Comparison of ENCODE assay signal across 8 mouse cellular contexts in the genomic region with DNA sequence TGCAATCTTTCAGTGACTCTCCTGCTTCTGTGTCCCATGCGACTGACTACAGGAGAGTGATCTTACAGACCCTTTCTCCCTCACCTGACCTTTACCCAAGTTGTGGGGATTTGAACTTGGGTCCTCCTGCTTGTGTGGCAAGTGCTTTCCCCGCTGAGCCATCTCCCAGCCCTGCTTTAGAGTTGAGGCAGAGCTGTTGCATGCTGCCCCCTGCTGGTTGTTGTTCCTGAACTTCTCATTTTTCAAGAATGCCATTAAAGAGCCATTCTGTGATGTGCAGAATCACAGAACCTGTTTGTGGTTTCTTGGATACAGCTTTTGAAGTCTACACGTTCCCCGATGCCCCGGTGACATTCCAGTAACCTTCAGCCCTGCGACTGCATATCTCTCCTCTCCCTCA.
DNase-seq lines count a peak whose midpoint lies in the region; ATAC-seq and TF ChIP-seq lines count a peak whose summit lies in the region.

No protein-coding gene starts in this region.

- no peak overlapping the region for H3K4me3 ChIP-seq in forebrain, embryonic 14.5 days (ENCODE audit: low read depth, low read length)
- no peak overlapping the region for H3K4me3 ChIP-seq in forebrain, embryonic 16.5 days (replicated peaks; ENCODE audit: low read length)
- H3K4me3 ChIP-seq in liver, adult 2 months (ENCODE audit: insufficient read depth, low read depth, low read length), result no peak overlapping the region
- no peak overlapping the region for H3K4me3 ChIP-seq in liver, embryonic 12.5 days

- H3K27ac ChIP-seq in forebrain, embryonic 14.5 days (ENCODE audit: low read depth, low read length), result no peak overlapping the region
- no peak overlapping the region for H3K27ac ChIP-seq in forebrain, embryonic 16.5 days (ENCODE audit: low read length)
- H3K27ac ChIP-seq in liver, adult 2 months (replicated peaks; ENCODE audit: insufficient read depth, low read depth, low read length), result no peak overlapping the region
- H3K27ac ChIP-seq in liver, embryonic 12.5 days, result no peak overlapping the region

- no peaks in the 10 kb centered on the region for H3K36me3 ChIP-seq in forebrain, embryonic 14.5 days (ENCODE audit: control insufficient read depth, insufficient read depth, low read length)
- H3K36me3 ChIP-seq in forebrain, embryonic 16.5 days (ENCODE audit: control insufficient read depth, insufficient read depth), result no peaks in the 10 kb centered on the region
- no peaks in the 10 kb centered on the region for H3K36me3 ChIP-seq in liver, adult 2 months (ENCODE audit: control insufficient read depth, insufficient read depth, low read length)
- H3K36me3 ChIP-seq in liver, embryonic 12.5 days, result no peaks in the 10 kb centered on the region

- H3K4me1 ChIP-seq in forebrain, embryonic 14.5 days (ENCODE audit: control insufficient read depth, insufficient read depth, low read length), result peaks cover 13% of the 10 kb centered on the region
- H3K4me1 ChIP-seq in forebrain, embryonic 16.5 days (replicated peaks; ENCODE audit: control insufficient read depth, insufficient read depth, low read length), result peaks cover 11% of the 10 kb centered on the region
- no peaks in the 10 kb centered on the region for H3K4me1 ChIP-seq in liver, adult 2 months (ENCODE audit: control insufficient read depth, insufficient read depth, low read length)
- H3K4me1 ChIP-seq in liver, embryonic 12.5 days, result no peaks in the 10 kb centered on the region

- WGBS in forebrain, embryonic 14.5 days, result 65% methylated on average over 6 of the region's 6 CpGs
- 66% methylated on average over 6 of the region's 6 CpGs for WGBS in forebrain, embryonic 16.5 days
- 60% methylated on average over 6 of the region's 6 CpGs for WGBS in liver, adult 2 months
- 47% methylated on average over 6 of the region's 6 CpGs for WGBS in liver, embryonic 12.5 days (ENCODE audit: insufficient replicate concordance)

- no peaks in the 10 kb centered on the region for H3K79me2 ChIP-seq in liver, adult 2 months (ENCODE audit: control insufficient read depth, insufficient read depth, low read length)

- no peaks in the 10 kb centered on the region for H3K27me3 ChIP-seq in forebrain, embryonic 14.5 days (replicated peaks; ENCODE audit: control insufficient read depth, insufficient read depth, low read length)
- H3K27me3 ChIP-seq in forebrain, embryonic 16.5 days (replicated peaks; ENCODE audit: control insufficient read depth, insufficient read depth, low read length), result no peaks in the 10 kb centered on the region
- H3K27me3 ChIP-seq in liver, adult 2 months (ENCODE audit: control insufficient read depth, insufficient read depth, low read length), result no peaks in the 10 kb centered on the region
- H3K27me3 ChIP-seq in liver, embryonic 12.5 days (replicated peaks), result no peaks in the 10 kb centered on the region

- H3K4me2 ChIP-seq in forebrain, embryonic 14.5 days (ENCODE audit: low read length), result no peak overlapping the region
- H3K4me2 ChIP-seq in forebrain, embryonic 16.5 days (ENCODE audit: low read length), result no peak overlapping the region
- no peak overlapping the region for H3K4me2 ChIP-seq in liver, embryonic 12.5 days

- ATAC-seq in forebrain, embryonic 14.5 days, result no peak
- no peak for ATAC-seq in forebrain, embryonic 16.5 days
- ATAC-seq in liver, embryonic 12.5 days, result no peak

- no peak for TF ChIP-seq POLR2A in liver, adult 2 months (IDR thresholded peaks at IDR 0.05; ENCODE audit: extremely low read depth, insufficient read depth, low read length)

- peak; percentile 46 for DNase-seq in forebrain, embryonic 14.5 days (ENCODE audit: low spot score)
- peak; percentile 26 for DNase-seq in liver, adult 2 months (ENCODE audit: extremely low read depth, low read depth, low spot score)
- DNase-seq in adrenal gland, postnatal 14 days, result peak; percentile 63
- DNase-seq in heart, postnatal 4 days, result peak; percentile 48
- DNase-seq in natural killer cell, adult 2 months (ENCODE audit: low spot score in 2 of 2), result peak; percentile 19 to 34
- DNase-seq in urinary bladder, postnatal 4 days (ENCODE audit: low spot score in 2 of 2), result no peak

- no peaks in the 10 kb centered on the region for H3K9me3 ChIP-seq in forebrain, embryonic 14.5 days (replicated peaks; ENCODE audit: control insufficient read depth, low read length)
- H3K9me3 ChIP-seq in forebrain, embryonic 16.5 days (ENCODE audit: control insufficient read depth, low read length), result no peaks in the 10 kb centered on the region
- H3K9me3 ChIP-seq in liver, embryonic 12.5 days (replicated peaks), result no peaks in the 10 kb centered on the region

- TF ChIP-seq CTCF in liver, adult 2 months (IDR thresholded peaks at IDR 0.05; ENCODE audit: low read depth, low read length), result peak; percentile 71

- no peak overlapping the region for H3K9ac ChIP-seq in forebrain, embryonic 14.5 days (ENCODE audit: low read length)
- no peak overlapping the region for H3K9ac ChIP-seq in forebrain, embryonic 16.5 days (replicated peaks; ENCODE audit: low read depth, low read length)
- no peak overlapping the region for H3K9ac ChIP-seq in liver, adult 2 months (ENCODE audit: low read depth, low read length)
- no peak overlapping the region for H3K9ac ChIP-seq in liver, embryonic 12.5 days

Comparison
In these comparisons a context has a peak if more than half of its experiments do, and no peak if none do; other contexts are left out.
1. DNase-seq: peak in forebrain, embryonic 14.5 days (single experiment), liver, adult 2 months (single experiment), adrenal gland, postnatal 14 days (single experiment), heart, postnatal 4 days (single experiment) and natural killer cell, adult 2 months (2 of 2); none in urinary bladder, postnatal 4 days (0 of 2).